Mouse (Mus musculus) CH12.LX (cell line): ENCODE measurements at regions not wholly inside any gene's neighbourhood (a gene's known extent, or its start where the extent isn't known, plus 50 kb on each side); places are given as distances from the start of the nearest gene placed in this dataset.

Source experiments
- BHLHE40 ChIP-seq: IDR thresholded peaks from 2 replicates; pipeline ENCODE4 v1.6.1; 2011; ENCODE audit warnings: mild to moderate bottlenecking, low read depth, low read length, improper control_type of control experiment
- CHD2 ChIP-seq: IDR thresholded peaks from 2 replicates; pipeline ENCODE4 v1.6.1; 2011; ENCODE audit warnings: low read length, improper control_type of control experiment
- CTCF ChIP-seq, 2 experiments: IDR thresholded peaks in 1 of 2; conservative IDR thresholded peaks in 1 of 2; 2 replicates each; pipeline ENCODE4 v1.5.1; 2011 to 2012; ENCODE audit warnings: low read depth in 2 of 2, low read length in 2 of 2, improper control_type of control experiment in 1 of 2, inconsistent platforms in 1 of 2, mild to moderate bottlenecking in 1 of 2, moderate library complexity in 1 of 2
- E2F4 ChIP-seq: IDR thresholded peaks from 2 replicates; pipeline ENCODE4 v1.6.1; 2011; ENCODE audit warnings: low read depth, low read length, improper control_type of control experiment; ENCODE audit not compliant: insufficient replicate concordance
- EP300 ChIP-seq: IDR thresholded peaks from 2 replicates; pipeline ENCODE4 v1.6.1; 2011; ENCODE audit warnings: low read length, improper control_type of control experiment
- GABPA ChIP-seq: IDR thresholded peaks from 2 replicates; pipeline ENCODE4 v1.6.1; 2012; ENCODE audit warnings: low read depth, low read length, improper control_type of control experiment, inconsistent platforms; ENCODE audit not compliant: insufficient replicate concordance
- HCFC1 ChIP-seq: IDR thresholded peaks from 2 replicates; pipeline ENCODE4 v1.6.1; 2012; ENCODE audit warnings: low read depth, mild to moderate bottlenecking, inconsistent platforms, low read length, improper control_type of control experiment
- MAX ChIP-seq: IDR thresholded peaks from 2 replicates; pipeline ENCODE4 v1.6.1; 2011; ENCODE audit warnings: low read length, improper control_type of control experiment
- TBP ChIP-seq: conservative IDR thresholded peaks from 2 replicates; pipeline ENCODE4 v1.6.1; 2011; ENCODE audit warnings: low read depth, low read length, improper control_type of control experiment
- ZC3H11A ChIP-seq: IDR thresholded peaks from 2 replicates; pipeline ENCODE4 v1.6.1; 2012; ENCODE audit warnings: low read depth, mild to moderate bottlenecking, inconsistent platforms, low read length, improper control_type of control experiment

DNA sequence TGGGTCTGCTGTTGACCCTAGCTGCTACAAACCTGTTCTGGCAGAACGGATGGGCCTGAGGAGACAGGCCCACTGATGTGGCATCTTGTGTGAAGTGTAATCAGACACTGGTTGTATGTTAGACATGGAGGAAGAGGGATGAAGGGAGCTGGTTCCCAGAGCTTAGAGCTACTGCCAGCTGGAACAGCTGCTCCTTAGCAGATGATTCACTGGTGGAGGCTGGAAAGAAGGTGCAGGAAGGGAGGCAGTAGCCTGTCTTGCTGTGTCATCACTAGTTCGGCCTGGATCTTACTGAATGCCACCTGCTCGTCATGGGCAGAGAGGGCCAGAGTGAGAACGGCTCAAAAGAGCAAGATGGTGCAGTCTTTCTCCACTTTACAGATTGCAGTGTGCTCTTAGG lies 130.6 kb downstream of the Zfp945 start:
- TF ChIP-seq CTCF (conservative IDR thresholded peaks at IDR 0.05 in 1 of 2, IDR thresholded peaks at IDR 0.05 in 1 of 2; ENCODE audit: low read depth in 2 of 2, low read length in 2 of 2) = no peak
- TF ChIP-seq ZC3H11A = no peak
- TF ChIP-seq BHLHE40 = no peak
- TF ChIP-seq EP300 = no peak
- no peak for TF ChIP-seq TBP
- TF ChIP-seq GABPA = no peak
- no peak for TF ChIP-seq MAX
- TF ChIP-seq CHD2 = no peak
- no peak for TF ChIP-seq E2F4
- TF ChIP-seq HCFC1 = no peak
